Mouse (Mus musculus) MEL (cell line): ENCODE measurements at regions not wholly inside any gene's neighbourhood (a gene's known extent, or its start where the extent isn't known, plus 50 kb on each side); places are given as distances from the start of the nearest gene placed in this dataset.

Experiments
- DNase-seq: peaks from one replicate; pipeline ENCODE4 v3.0.0; 2011; ENCODE audit warnings: low read depth, low spot score
- H3K27ac ChIP-seq: 2 replicates; pipeline ENCODE4 v1.5.1; 2012; ENCODE audit warnings: low read depth, mild to moderate bottlenecking, control low read depth, low read length, moderate library complexity; ENCODE audit not compliant: control insufficient read depth
- H3K27me3 ChIP-seq, 2 experiments: fragments of 150-350 bp in 1 of 2; sonication (generic) in 1 of 2; 2 replicates each; pipeline ENCODE4 v1.6.1; 2012; ENCODE audit warnings: low read length in 2 of 2, mild to moderate bottlenecking in 2 of 2, improper control_type of control experiment in 1 of 2, moderate library complexity in 1 of 2; ENCODE audit not compliant: insufficient read depth in 2 of 2, control insufficient read depth in 1 of 2
- H3K36me3 ChIP-seq, 2 experiments: 2 replicates each; pipeline ENCODE4 v1.6.1; 2012 to 2014; ENCODE audit warnings: low read length in 2 of 2, improper control_type of control experiment in 1 of 2, inconsistent platforms in 1 of 2, mild to moderate bottlenecking in 1 of 2; ENCODE audit not compliant: insufficient read depth in 2 of 2, control insufficient read depth in 1 of 2
- H3K4me1 ChIP-seq, 2 experiments: fragments of 150-350 bp in 1 of 2; sonication (generic) in 1 of 2; 2 replicates each; pipeline ENCODE4 v1.6.1; 2012; ENCODE audit warnings: low read length in 2 of 2, improper control_type of control experiment in 1 of 2, mild to moderate bottlenecking in 1 of 2; ENCODE audit not compliant: insufficient read depth in 2 of 2, control insufficient read depth in 1 of 2
- H3K4me3 ChIP-seq, 2 experiments: fragments of 150-350 bp in 1 of 2; sonication (generic) in 1 of 2; 2 replicates each; pipeline ENCODE4 v1.5.1; 2012; ENCODE audit warnings: low read depth in 2 of 2, low read length in 2 of 2, mild to moderate bottlenecking in 2 of 2, moderate library complexity in 2 of 2, control low read depth in 1 of 2, improper control_type of control experiment in 1 of 2; ENCODE audit not compliant: control insufficient read depth in 1 of 2, insufficient read depth in 1 of 2
- H3K79me2 ChIP-seq: 2 replicates; pipeline ENCODE4 v1.6.1; 2012; ENCODE audit warnings: mild to moderate bottlenecking, low read length, moderate library complexity; ENCODE audit not compliant: control insufficient read depth, poor library complexity, insufficient read depth
- H3K9ac ChIP-seq: 2 replicates; pipeline ENCODE4 v1.6.1; 2012; ENCODE audit warnings: low read depth, mild to moderate bottlenecking, control low read depth, low read length, moderate library complexity; ENCODE audit not compliant: control insufficient read depth, poor library complexity, severe bottlenecking
- H3K9me3 ChIP-seq: fragments of 150-350 bp; sonication (generic); replicated peaks from 2 replicates; pipeline ENCODE4 v1.6.1; 2012; ENCODE audit warnings: mild to moderate bottlenecking, low read length, improper control_type of control experiment, moderate library complexity; ENCODE audit not compliant: insufficient read depth
- BHLHE40 ChIP-seq: IDR thresholded peaks from 2 replicates; pipeline ENCODE4 v1.6.1; 2012; ENCODE audit warnings: low read depth, mild to moderate bottlenecking, inconsistent platforms, low read length, improper control_type of control experiment, borderline replicate concordance
- CHD1 ChIP-seq: IDR thresholded peaks from 2 replicates; pipeline ENCODE4 v1.6.1; 2012; ENCODE audit warnings: low read depth, mild to moderate bottlenecking, inconsistent platforms, low read length, improper control_type of control experiment
- CTCF ChIP-seq, 3 experiments: IDR thresholded peaks in 2 of 3; conservative IDR thresholded peaks in 1 of 3; 2 replicates each; pipeline ENCODE4 v1.5.1; 2011 to 2012; ENCODE audit warnings: low read length in 3 of 3, low read depth in 2 of 3, mild to moderate bottlenecking in 2 of 3, improper control_type of control experiment in 1 of 3, inconsistent platforms in 1 of 3, mixed read lengths in 1 of 3, moderate library complexity in 1 of 3; ENCODE audit not compliant: control insufficient read depth in 1 of 3, insufficient read depth in 1 of 3, poor library complexity in 1 of 3, severe bottlenecking in 1 of 3
- E2F4 ChIP-seq: IDR thresholded peaks from 2 replicates; pipeline ENCODE4 v1.6.1; 2011; ENCODE audit warnings: low read depth, low read length, improper control_type of control experiment, borderline replicate concordance
- ELF1 ChIP-seq: IDR thresholded peaks from 2 replicates; pipeline ENCODE4 v1.6.1; 2014; ENCODE audit warnings: low read depth, mild to moderate bottlenecking, inconsistent platforms, low read length, improper control_type of control experiment, moderate library complexity
- EP300 ChIP-seq, 2 experiments: IDR thresholded peaks; 2 replicates each; pipeline ENCODE4 v1.6.1; 2011; ENCODE audit warnings: improper control_type of control experiment in 2 of 2, low read length in 2 of 2, low read depth in 1 of 2, mild to moderate bottlenecking in 1 of 2
- ETS1 ChIP-seq: IDR thresholded peaks from 2 replicates; pipeline ENCODE4 v1.6.1; 2012; ENCODE audit warnings: low read depth, mild to moderate bottlenecking, inconsistent platforms, low read length, improper control_type of control experiment, moderate library complexity
- GABPA ChIP-seq: IDR thresholded peaks from 2 replicates; pipeline ENCODE4 v1.6.1; 2012; ENCODE audit warnings: low read depth, mild to moderate bottlenecking, inconsistent platforms, low read length, improper control_type of control experiment, moderate library complexity
- GATA1 ChIP-seq: IDR thresholded peaks from 2 replicates; pipeline ENCODE4 v1.6.1; 2011; ENCODE audit warnings: low read depth, low read length, improper control_type of control experiment
- HCFC1 ChIP-seq: IDR thresholded peaks from 2 replicates; pipeline ENCODE4 v1.6.1; 2012; ENCODE audit warnings: low read depth, mild to moderate bottlenecking, inconsistent platforms, low read length, improper control_type of control experiment, moderate library complexity
- JUND ChIP-seq: IDR thresholded peaks from 2 replicates; pipeline ENCODE4 v1.6.1; 2011; ENCODE audit warnings: low read depth, mild to moderate bottlenecking, improper control_type of control experiment, low read length
- KAT2A ChIP-seq: conservative IDR thresholded peaks from 2 replicates; pipeline ENCODE4 v1.6.1; 2012; ENCODE audit warnings: low read depth, low read length, improper control_type of control experiment, inconsistent platforms
- MAFK ChIP-seq: IDR thresholded peaks from 2 replicates; pipeline ENCODE4 v1.6.1; 2011; ENCODE audit warnings: low read depth, mild to moderate bottlenecking, low read length, improper control_type of control experiment, borderline replicate concordance
- MAX ChIP-seq: IDR thresholded peaks from 2 replicates; pipeline ENCODE4 v1.6.1; 2011; ENCODE audit warnings: low read length, improper control_type of control experiment
- MAZ ChIP-seq: IDR thresholded peaks from 2 replicates; pipeline ENCODE4 v1.6.1; 2012; ENCODE audit warnings: low read depth, mild to moderate bottlenecking, inconsistent platforms, low read length, improper control_type of control experiment
- MEF2A ChIP-seq: IDR thresholded peaks from 2 replicates; pipeline ENCODE4 v1.6.1; 2014; ENCODE audit warnings: low read depth, mild to moderate bottlenecking, inconsistent platforms, low read length, improper control_type of control experiment; ENCODE audit not compliant: poor library complexity, insufficient replicate concordance, severe bottlenecking; ENCODE audit errors: extremely low read depth
- MXI1 ChIP-seq: IDR thresholded peaks from 2 replicates; pipeline ENCODE4 v1.6.1; 2011; ENCODE audit warnings: mild to moderate bottlenecking, low read depth, low read length, improper control_type of control experiment
- NELFE ChIP-seq: IDR thresholded peaks from 2 replicates; pipeline ENCODE4 v1.6.1; 2011; ENCODE audit warnings: low read depth, low read length, improper control_type of control experiment
- POLR2A ChIP-seq, 2 experiments: IDR thresholded peaks; 2 replicates each; pipeline ENCODE4 v1.6.1; 2011 to 2012; ENCODE audit warnings: low read length in 2 of 2, mild to moderate bottlenecking in 2 of 2, control low read depth in 1 of 2, improper control_type of control experiment in 1 of 2, low read depth in 1 of 2, moderate library complexity in 1 of 2; ENCODE audit not compliant: control insufficient read depth in 1 of 2, insufficient read depth in 1 of 2, poor library complexity in 1 of 2
- POLR2AphosphoS5 ChIP-seq: IDR thresholded peaks from 2 replicates; pipeline ENCODE4 v1.6.1; 2012; ENCODE audit warnings: low read depth, borderline replicate concordance, mild to moderate bottlenecking, inconsistent platforms, low read length, moderate library complexity, mixed read lengths
- RAD21 ChIP-seq: IDR thresholded peaks from 2 replicates; pipeline ENCODE4 v1.6.1; 2011; ENCODE audit warnings: mild to moderate bottlenecking, low read depth, low read length, improper control_type of control experiment
- SIN3A ChIP-seq: IDR thresholded peaks from 2 replicates; pipeline ENCODE4 v1.6.1; 2012; ENCODE audit warnings: low read length, improper control_type of control experiment, inconsistent platforms
- SMC3 ChIP-seq: IDR thresholded peaks from 2 replicates; pipeline ENCODE4 v1.6.1; 2011; ENCODE audit warnings: low read depth, low read length, improper control_type of control experiment
- TAL1 ChIP-seq: IDR thresholded peaks from 2 replicates; pipeline ENCODE4 v1.6.1; 2012; ENCODE audit warnings: mild to moderate bottlenecking, inconsistent platforms, low read length, moderate library complexity, mixed read lengths
- TCF12 ChIP-seq: IDR thresholded peaks from 2 replicates; pipeline ENCODE4 v1.6.1; 2014; ENCODE audit warnings: low read depth, mild to moderate bottlenecking, inconsistent platforms, low read length, improper control_type of control experiment, moderate library complexity
- UBTF ChIP-seq: IDR thresholded peaks from 2 replicates; pipeline ENCODE4 v1.6.1; 2012; ENCODE audit warnings: low read depth, mild to moderate bottlenecking, inconsistent platforms, low read length, improper control_type of control experiment, moderate library complexity, borderline replicate concordance; ENCODE audit not compliant: insufficient read depth
- USF2 ChIP-seq, 2 experiments: IDR thresholded peaks; 2 replicates each; pipeline ENCODE4 v1.6.1; 2011 to 2012; ENCODE audit warnings: improper control_type of control experiment in 2 of 2, low read length in 2 of 2, borderline replicate concordance in 1 of 2, inconsistent platforms in 1 of 2, low read depth in 1 of 2, mild to moderate bottlenecking in 1 of 2; ENCODE audit not compliant: insufficient read depth in 1 of 2
- ZKSCAN1 ChIP-seq: IDR thresholded peaks from 2 replicates; pipeline ENCODE4 v1.6.1; 2012; ENCODE audit warnings: low read depth, mild to moderate bottlenecking, inconsistent platforms, low read length, improper control_type of control experiment, moderate library complexity

DNA sequence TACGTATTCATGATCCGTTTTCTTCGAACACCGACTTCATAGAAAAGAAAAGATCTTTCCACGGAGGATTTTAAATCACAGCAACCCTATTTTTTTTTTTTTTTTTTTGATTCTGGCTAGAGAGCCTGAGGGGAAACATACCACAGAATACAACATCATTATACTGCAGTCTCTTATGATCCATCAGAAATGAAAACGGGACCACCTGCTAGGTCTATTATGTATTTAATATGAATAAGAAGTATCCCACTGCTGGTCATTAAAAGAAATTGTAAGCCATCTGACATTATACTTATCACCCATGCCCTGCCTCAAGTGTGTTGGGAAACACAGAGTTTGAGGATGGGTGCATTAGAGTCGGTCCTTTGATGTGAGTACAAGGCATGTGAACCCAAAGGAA lies 130.7 kb upstream of the D16Ertd472e start:
- no peaks in the 10 kb centered on the region for H3K27me3 ChIP-seq
- H3K36me3 ChIP-seq: no peaks in the 10 kb centered on the region
- H3K79me2 ChIP-seq: no peaks in the 10 kb centered on the region
- H3K4me1 ChIP-seq: no peaks in the 10 kb centered on the region
- no peaks in the 10 kb centered on the region for H3K9me3 ChIP-seq
- no peak overlapping the region for H3K4me3 ChIP-seq
- H3K27ac ChIP-seq: no peak overlapping the region
- H3K9ac ChIP-seq: no peak overlapping the region
- TF ChIP-seq SMC3 (no peak), GABPA (no peak), MAFK (no peak), ZKSCAN1 (no peak), UBTF (no peak), CTCF (IDR thresholded peaks at IDR 0.05 in 2 of 3, conservative IDR thresholded peaks at IDR 0.05 in 1 of 3; ENCODE audit: control insufficient read depth in 1 of 3, insufficient read depth in 1 of 3, low read depth in 2 of 3, low read length in 3 of 3, poor library complexity in 1 of 3, severe bottlenecking in 1 of 3) (no peak), MAX (no peak), POLR2A (IDR thresholded peaks at IDR 0.05; ENCODE audit: control insufficient read depth in 1 of 2, insufficient read depth in 1 of 2, low read depth in 1 of 2, low read length in 2 of 2, poor library complexity in 1 of 2) (no peak), TAL1 (no peak), BHLHE40 (no peak), TCF12 (no peak), KAT2A (no peak), SIN3A (no peak), HCFC1 (no peak), CHD1 (no peak), GATA1 (no peak), ELF1 (no peak)
- DNase-seq: no peak

DNA sequence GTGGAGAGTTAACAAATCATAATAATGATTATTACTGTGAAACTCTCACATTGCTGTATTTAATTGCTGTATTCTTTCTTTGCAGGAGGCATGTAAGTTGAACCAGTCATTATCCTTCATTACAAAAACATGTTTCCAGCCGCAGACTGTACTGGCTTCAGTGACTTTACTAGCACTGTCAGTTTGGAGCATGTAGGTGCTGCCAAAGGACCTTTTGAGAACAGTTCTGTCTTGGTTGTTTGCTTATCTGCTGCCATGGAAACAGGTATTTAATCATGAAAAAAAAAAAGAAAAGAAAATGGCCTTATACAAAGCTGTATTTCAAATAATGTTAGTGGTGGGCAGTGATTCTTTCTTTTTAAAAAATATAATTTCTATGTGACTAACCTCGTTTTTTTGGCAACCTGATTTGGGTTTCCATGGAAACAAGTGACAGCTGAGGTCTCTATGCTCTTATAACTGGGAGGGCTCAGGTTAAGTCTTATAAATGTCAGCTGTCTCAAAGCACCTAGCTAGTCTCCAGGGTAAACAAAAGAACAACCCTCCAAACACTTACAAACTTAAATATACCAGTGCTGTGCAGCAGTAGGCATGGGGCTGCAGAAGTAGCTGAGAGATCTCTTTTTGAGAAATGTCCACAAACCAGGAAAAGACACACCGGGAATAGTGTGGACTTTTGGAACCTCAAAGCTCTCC lies 121.2 kb upstream of the D16Ertd472e start:
- TF ChIP-seq SMC3: no peak
- TF ChIP-seq JUND: no peak
- no peak for TF ChIP-seq USF2 (IDR thresholded peaks at IDR 0.05; ENCODE audit: borderline replicate concordance in 1 of 2, insufficient read depth in 1 of 2, low read depth in 1 of 2, low read length in 2 of 2)
- no peak for TF ChIP-seq GABPA
- TF ChIP-seq E2F4: no peak
- TF ChIP-seq ZKSCAN1: no peak
- TF ChIP-seq MAZ: no peak
- TF ChIP-seq ELF1: no peak
- TF ChIP-seq ETS1: no peak
- no peak for TF ChIP-seq EP300 (IDR thresholded peaks at IDR 0.05; ENCODE audit: low read depth in 1 of 2, low read length in 2 of 2)
- no peak for TF ChIP-seq KAT2A
- no peak for TF ChIP-seq NELFE
- TF ChIP-seq RAD21: no peak
- no peak for TF ChIP-seq POLR2A (IDR thresholded peaks at IDR 0.05; ENCODE audit: control insufficient read depth in 1 of 2, insufficient read depth in 1 of 2, low read depth in 1 of 2, low read length in 2 of 2, poor library complexity in 1 of 2)
- no peak for TF ChIP-seq POLR2AphosphoS5
- no peak for TF ChIP-seq MAX
- TF ChIP-seq BHLHE40: no peak
- no peak for TF ChIP-seq MXI1
- TF ChIP-seq HCFC1: no peak
- no peak for TF ChIP-seq MEF2A
- Histone ChIP-seq H3K36me3 (no peaks in the 10 kb centered on the region), H3K79me2 (no peaks in the 10 kb centered on the region), H3K4me3 (no peak overlapping the region), H3K27me3 (no peaks in the 10 kb centered on the region), H3K27ac (no peak overlapping the region), H3K9me3 (no peaks in the 10 kb centered on the region), H3K9ac (no peak overlapping the region), H3K4me1 (no peaks in the 10 kb centered on the region)
- no peak for DNase-seq
